Mouse (Mus musculus): ENCODE results near the gene Snrnp200. TPM values are rescaled to one million over a fixed set of nuclear protein-coding genes. Genes with fewer than 3 reads are reported as not detected.
"Not testable (repeated sequence)": the region's sequence is repeated elsewhere in the genome, so short reads cannot be mapped to it uniquely, and the experiment has no call there.

Snrnp200 gene
- total and polyA plus RNA-seq, 2 experiments from 2014 or later = 32.5 to 95.1 TPM

DNA sequence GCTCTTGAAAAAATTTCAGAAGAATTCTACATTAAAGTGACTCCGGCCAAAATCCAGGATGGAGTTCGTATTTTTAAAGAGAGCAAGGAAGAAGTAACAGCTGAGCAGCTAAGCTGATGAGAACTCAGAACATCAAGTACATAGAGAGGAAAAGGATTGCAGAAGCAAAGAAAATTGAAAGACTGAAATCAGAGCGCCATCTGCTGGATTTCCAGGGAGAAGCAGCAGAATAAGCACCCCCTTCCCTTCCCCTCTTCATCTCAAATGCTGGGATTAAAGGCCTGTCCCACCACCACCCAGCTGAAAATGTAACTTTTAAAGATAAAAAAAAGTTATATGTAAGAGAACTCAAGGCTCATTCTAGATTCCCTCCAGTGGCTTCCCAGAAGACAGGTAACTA lies 3.3 kb upstream of the Snrnp200 start:
- WGBS = 26% methylated on average over 3 of the region's 3 CpGs
- peak; percentile 87 for TF ChIP-seq CTCF (IDR thresholded peaks at IDR 0.05)

DNA sequence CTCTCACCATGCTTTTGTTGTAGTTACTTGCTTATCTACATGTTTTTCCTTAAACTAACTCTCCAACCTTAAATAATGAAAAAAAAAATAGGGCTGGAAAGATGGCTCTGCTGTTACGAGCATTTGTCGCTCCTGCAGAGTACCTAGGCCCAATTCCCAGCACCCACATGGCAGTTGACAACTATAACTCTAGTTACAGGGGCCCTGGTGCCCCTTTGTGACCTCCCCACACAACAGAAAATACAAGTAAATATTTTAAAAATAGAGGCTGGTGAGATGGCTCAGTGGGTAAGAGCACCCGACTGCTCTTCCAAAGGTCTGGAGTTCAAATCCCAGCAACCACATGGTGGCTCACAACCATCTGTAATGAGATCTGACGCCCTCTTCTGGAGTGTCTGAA lies 2.2 kb upstream of the Snrnp200 start:
- H3K9me3 ChIP-seq (ENCODE audit: low read length); H3K9ac ChIP-seq (replicated peaks; ENCODE audit: low read length, poor library complexity, severe bottlenecking); ATAC-seq (ENCODE audit: low FRiP score); H3K27me3 ChIP-seq (ENCODE audit: insufficient read depth, low read length); H3K4me2 ChIP-seq (ENCODE audit: low read depth, low read length, poor library complexity, severe bottlenecking); H3K4me3 ChIP-seq (ENCODE audit: low read depth, low read length); H3K27ac ChIP-seq (ENCODE audit: low read depth, low read length); H3K36me3 ChIP-seq (ENCODE audit: insufficient read depth, low read length); H3K4me1 ChIP-seq (ENCODE audit: insufficient read depth, low read length); DNase-seq (ENCODE audit: low spot score): not testable (repeated sequence)
- WGBS = 86% methylated on average over 4 of the region's 4 CpGs

More for the DNA sequence above, 3.3 kb upstream of the Snrnp200 start:
- no peak overlapping the region for H3K9ac ChIP-seq (replicated peaks; ENCODE audit: low read length, poor library complexity, severe bottlenecking)
- no peaks in the 10 kb centered on the region for H3K9me3 ChIP-seq (ENCODE audit: low read length)
- no peak overlapping the region for H3K4me2 ChIP-seq (ENCODE audit: low read depth, low read length, poor library complexity, severe bottlenecking)
- H3K36me3 ChIP-seq (ENCODE audit: insufficient read depth, low read length) = no peaks in the 10 kb centered on the region
- ATAC-seq (ENCODE audit: low FRiP score) = no peak
- H3K27me3 ChIP-seq (ENCODE audit: insufficient read depth, low read length) = no peaks in the 10 kb centered on the region
- H3K27ac ChIP-seq (ENCODE audit: low read depth, low read length) = no peak overlapping the region
- 0 out of 2 replicates have a peak, but pooled peaks cover 6% of the 10 kb centered on the region for H3K4me1 ChIP-seq (ENCODE audit: insufficient read depth, low read length)
- DNase-seq (ENCODE audit: low spot score) = peak; percentile 71
- H3K4me3 ChIP-seq (ENCODE audit: low read depth, low read length) = no peak overlapping the region

DNA sequence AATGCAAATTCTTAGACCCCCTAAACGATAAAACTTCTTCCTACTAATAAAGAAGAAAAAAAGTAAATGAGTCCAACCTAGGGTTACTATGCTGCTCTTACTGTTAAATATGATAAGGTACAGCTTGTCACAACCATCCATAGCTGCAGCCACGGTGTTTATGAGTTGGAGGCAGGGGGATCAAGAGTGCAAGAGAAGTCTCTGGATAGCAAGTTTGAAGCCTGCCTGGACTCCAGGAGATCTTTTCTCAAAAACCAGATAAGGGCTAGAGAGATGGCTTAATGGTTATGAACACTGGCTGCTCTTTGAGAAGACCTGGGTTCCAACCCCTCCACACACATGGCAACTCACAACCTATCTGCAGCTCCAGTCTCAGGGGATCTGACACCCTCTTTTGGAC lies 1.3 kb upstream of the Snrnp200 start:
- 99% methylated on average over 2 of the region's 2 CpGs for WGBS
- Histone ChIP-seq H3K27me3 (ENCODE audit: insufficient read depth, low read length) (no peaks in the 10 kb centered on the region), H3K4me3 (ENCODE audit: low read depth, low read length) (no peak overlapping the region), H3K9me3 (ENCODE audit: low read length) (no peaks in the 10 kb centered on the region), H3K9ac (replicated peaks; ENCODE audit: low read length, poor library complexity, severe bottlenecking) (no peak overlapping the region), H3K4me1 (ENCODE audit: insufficient read depth, low read length) (0 out of 2 replicates have a peak, but pooled peaks cover 6% of the 10 kb centered on the region), H3K27ac (ENCODE audit: low read depth, low read length) (no peak overlapping the region), H3K36me3 (ENCODE audit: insufficient read depth, low read length) (peaks cover 16% of the 10 kb centered on the region), H3K4me2 (ENCODE audit: low read depth, low read length, poor library complexity, severe bottlenecking) (no peak overlapping the region)
- no peak for DNase-seq (ENCODE audit: low spot score)
- TF ChIP-seq CTCF (IDR thresholded peaks at IDR 0.05) = no peak
- ATAC-seq (ENCODE audit: low FRiP score) = no peak

GRCm38 (mm10) chr2:127208452-127208769 lies 225 bp downstream of the Snrnp200 start:
- H3K4me3 ChIP-seq (ENCODE audit: low read depth, low read length) = peak overlapping the region; percentile 82
- peak overlapping the region; percentile 80 for H3K9ac ChIP-seq (replicated peaks; ENCODE audit: low read length, poor library complexity, severe bottlenecking)
- TF ChIP-seq CTCF (IDR thresholded peaks at IDR 0.05) = no peak
- H3K27ac ChIP-seq (ENCODE audit: low read depth, low read length) = peak overlapping the region; percentile 73
- H3K36me3 ChIP-seq (ENCODE audit: insufficient read depth, low read length) = peaks cover 24% of the 10 kb centered on the region
- WGBS = 0% methylated on average over 17 of the region's 17 CpGs
- H3K4me2 ChIP-seq (ENCODE audit: low read depth, low read length, poor library complexity, severe bottlenecking) = peak overlapping the region; percentile 76
- H3K27me3 ChIP-seq (ENCODE audit: insufficient read depth, low read length) = no peaks in the 10 kb centered on the region
- ATAC-seq (ENCODE audit: low FRiP score) = no peak
- no peaks in the 10 kb centered on the region for H3K9me3 ChIP-seq (ENCODE audit: low read length)
- DNase-seq (ENCODE audit: low spot score) = no peak
- 0 out of 2 replicates have a peak, but pooled peaks cover 6% of the 10 kb centered on the region for H3K4me1 ChIP-seq (ENCODE audit: insufficient read depth, low read length)

GRCm38 (mm10) chr2:127210701-127211100 lies 2.5 kb downstream of the Snrnp200 start:
- Histone ChIP-seq H3K4me2 (ENCODE audit: low read depth, low read length, poor library complexity, severe bottlenecking) (no peak overlapping the region), H3K9me3 (ENCODE audit: low read length) (no peaks in the 10 kb centered on the region), H3K27ac (ENCODE audit: low read depth, low read length) (no peak overlapping the region), H3K36me3 (ENCODE audit: insufficient read depth, low read length) (peaks cover 39% of the 10 kb centered on the region), H3K4me3 (ENCODE audit: low read depth, low read length) (no peak overlapping the region), H3K27me3 (ENCODE audit: insufficient read depth, low read length) (no peaks in the 10 kb centered on the region), H3K9ac (replicated peaks; ENCODE audit: low read length, poor library complexity, severe bottlenecking) (no peak overlapping the region), H3K4me1 (ENCODE audit: insufficient read depth, low read length) (0 out of 2 replicates have a peak, but pooled peaks cover 6% of the 10 kb centered on the region)
- WGBS = 94% methylated on average over 11 of the region's 11 CpGs
- no peak for TF ChIP-seq CTCF (IDR thresholded peaks at IDR 0.05)
- ATAC-seq (ENCODE audit: low FRiP score) (no peak), DNase-seq (ENCODE audit: low spot score) (no peak)

- no peak for TF ChIP-seq CTCF (IDR thresholded peaks at IDR 0.05)
- Histone ChIP-seq H3K4me3 (ENCODE audit: low read depth, low read length) (no peak overlapping the region), H3K27me3 (ENCODE audit: insufficient read depth, low read length) (no peaks in the 10 kb centered on the region), H3K9me3 (ENCODE audit: low read length) (no peaks in the 10 kb centered on the region), H3K4me1 (ENCODE audit: insufficient read depth, low read length) (no peaks in the 10 kb centered on the region), H3K4me2 (ENCODE audit: low read depth, low read length, poor library complexity, severe bottlenecking) (no peak overlapping the region), H3K36me3 (ENCODE audit: insufficient read depth, low read length) (peaks cover 76% of the 10 kb centered on the region), H3K9ac (replicated peaks; ENCODE audit: low read length, poor library complexity, severe bottlenecking) (no peak overlapping the region), H3K27ac (ENCODE audit: low read depth, low read length) (no peak overlapping the region)
- DNase-seq (ENCODE audit: low spot score) (no peak), ATAC-seq (ENCODE audit: low FRiP score) (no peak)
- 95% methylated on average over 5 of the region's 5 CpGs for WGBS
These were observed 9.6 kb downstream of the Snrnp200 start for GRCm38 (mm10) chr2:127217746-127218145.
